Mouse (Mus musculus): ENCODE measurements at regions not wholly inside any gene's neighbourhood (a gene's known extent, or its start where the extent isn't known, plus 50 kb on each side); places are given as distances from the start of the nearest gene placed in this dataset.
A peak's percentile ranks its signal among the peaks of the same experiment; 100 is the strongest.

DNA sequence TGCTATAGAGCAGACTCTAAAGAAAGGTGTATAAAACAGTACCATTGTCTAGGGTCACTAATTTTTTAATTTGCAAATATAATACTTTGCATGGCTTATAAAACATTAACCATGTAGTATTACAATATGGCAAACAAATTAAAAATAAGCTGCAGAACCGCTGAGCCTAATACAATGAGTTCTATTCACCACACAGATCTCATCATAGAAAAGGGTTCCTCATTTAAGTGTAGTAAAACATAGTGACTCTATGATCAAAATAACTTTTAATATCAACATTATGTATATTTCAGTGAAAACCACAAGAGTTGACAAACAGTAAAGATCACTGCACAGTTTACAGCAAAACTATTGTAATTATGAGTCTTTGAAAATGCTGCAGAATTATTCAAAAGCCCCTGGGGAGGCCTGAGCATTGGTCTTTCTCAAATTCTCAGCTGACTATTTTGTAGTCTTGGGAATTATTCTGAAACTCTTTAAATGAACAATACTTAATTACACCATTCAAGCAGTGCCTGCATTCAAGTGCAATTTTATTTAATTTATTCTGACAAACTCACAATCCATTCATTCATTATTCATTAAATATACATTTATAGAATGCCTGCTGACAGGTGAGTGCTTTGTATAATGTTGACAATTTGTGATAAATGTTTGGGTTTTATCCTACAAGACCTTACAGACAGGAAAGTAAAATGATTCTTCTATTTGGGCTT, 60.3 kb downstream of the Pcdh20 start:
- peak; percentile 18 for DNase-seq

DNA sequence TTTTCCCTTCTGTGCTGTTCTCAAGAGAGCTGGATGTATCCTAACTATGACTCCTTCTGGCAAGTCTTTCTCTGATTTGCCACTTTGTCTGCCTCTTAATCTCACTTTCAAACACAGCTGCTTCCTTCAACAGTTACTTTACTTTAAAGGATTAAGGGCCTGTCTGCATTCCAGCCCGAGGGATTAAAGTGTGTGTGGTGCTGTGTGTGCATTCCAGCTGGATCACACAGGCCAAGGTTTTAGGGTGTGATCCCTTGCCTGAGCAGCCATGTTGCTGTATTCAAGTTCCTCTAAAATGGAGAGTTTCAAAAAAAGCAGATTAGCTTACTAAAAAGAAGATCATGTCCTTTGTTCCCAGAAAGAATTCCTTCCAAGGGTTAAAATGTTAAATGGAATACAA, 71.9 kb downstream of the Pcdh20 start:
- DNase-seq = peak; percentile 14

DNA sequence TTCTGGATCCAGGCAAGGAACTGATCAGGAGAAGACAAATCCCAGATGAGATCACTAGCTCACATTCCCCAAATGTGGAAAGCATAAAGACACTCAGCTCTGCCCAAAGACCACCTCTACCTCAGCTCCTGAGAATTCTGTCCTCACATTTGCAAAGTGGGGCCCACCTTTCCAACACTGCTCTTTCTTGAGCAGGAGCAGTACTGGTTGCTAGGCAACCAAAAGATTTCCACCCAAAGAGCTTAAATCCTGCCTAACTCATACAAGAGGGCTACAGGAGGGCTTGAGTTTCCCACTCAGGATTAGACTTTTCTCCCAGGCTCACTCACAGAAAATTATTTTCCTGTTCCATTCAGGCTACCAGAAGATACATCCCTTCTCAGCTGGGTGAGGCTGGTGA, 74.0 kb downstream of the Pcdh20 start:
- no peak for DNase-seq

DNA sequence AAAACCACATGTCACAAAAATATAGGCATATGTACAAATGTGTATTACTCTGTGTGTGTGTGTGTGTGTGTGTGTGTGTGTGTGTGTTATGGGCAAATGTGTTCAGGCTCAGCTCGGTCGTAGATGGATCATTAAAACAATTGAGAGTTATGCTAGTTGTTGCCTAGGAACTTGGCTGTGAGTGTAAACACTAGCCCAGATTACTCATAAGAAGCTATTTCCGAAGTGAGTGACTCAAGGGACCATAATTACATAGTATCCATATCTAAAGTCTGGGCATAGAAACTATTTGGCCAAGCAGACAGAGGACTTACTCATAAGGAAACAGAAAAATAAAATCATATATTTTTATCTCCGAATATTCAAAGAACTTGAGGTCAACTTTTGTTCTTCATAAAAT, 76.2 kb downstream of the Pcdh20 start:
- DNase-seq = no peak

DNA sequence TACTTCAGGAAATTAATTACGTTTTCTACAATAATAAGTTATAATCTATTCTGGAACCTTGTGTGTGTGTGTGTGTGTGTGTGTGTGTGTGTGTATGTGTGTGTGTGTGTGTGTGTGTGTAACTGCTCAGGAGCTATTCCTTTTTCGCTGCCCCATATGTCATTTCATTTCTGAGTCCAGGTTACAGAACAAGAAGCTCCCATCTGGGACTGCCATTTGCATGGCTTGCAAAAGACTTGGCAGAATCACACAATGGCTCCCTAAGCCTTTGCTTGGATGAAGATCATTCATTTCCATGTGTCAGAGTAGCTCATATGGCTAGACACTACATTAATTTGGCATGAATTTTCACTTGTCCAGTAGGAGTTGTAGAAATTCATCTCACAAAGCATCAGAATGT, 86.6 kb downstream of the Pcdh20 start:
- no peak for DNase-seq

DNA sequence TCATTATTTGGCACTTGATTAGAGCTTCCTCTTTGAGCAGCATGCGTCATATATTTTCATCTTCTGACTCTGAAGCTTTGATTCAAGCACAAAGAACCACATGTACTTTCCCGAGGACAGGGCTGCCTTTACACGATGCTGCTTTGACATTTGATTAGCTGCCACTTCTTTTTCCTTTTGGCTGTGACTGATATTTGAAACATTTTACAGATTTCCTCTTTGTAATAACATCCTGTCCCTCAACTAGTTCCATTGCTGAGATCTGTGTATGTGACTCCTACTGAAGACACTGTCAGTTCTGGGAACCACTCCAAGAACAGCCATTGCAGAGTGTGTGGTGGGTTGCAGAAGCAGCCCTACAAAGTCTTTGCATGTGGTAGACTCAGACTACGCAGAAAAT, 124.0 kb downstream of the Pcdh20 start:
- no peak for DNase-seq

DNA sequence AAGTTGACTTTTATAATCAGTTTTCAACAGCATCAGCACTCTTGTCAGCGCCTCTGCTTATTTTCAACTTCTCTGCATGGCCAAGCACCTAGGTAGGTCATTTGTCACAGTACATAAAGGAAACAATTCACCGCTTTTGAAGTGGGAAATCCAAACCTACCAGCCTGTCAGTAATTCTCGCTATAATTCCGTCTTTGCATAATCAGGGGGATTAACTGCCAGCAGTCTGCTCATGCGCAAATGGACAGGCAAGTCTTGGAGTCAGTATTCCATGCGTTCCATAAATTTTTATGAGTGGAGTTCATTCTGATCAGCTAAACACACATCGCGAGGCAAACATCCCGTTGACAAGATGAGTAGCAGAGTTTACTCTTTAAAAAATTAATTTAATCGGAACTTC, 133.9 kb downstream of the Pcdh20 start:
- peak; percentile 63 for DNase-seq

DNA sequence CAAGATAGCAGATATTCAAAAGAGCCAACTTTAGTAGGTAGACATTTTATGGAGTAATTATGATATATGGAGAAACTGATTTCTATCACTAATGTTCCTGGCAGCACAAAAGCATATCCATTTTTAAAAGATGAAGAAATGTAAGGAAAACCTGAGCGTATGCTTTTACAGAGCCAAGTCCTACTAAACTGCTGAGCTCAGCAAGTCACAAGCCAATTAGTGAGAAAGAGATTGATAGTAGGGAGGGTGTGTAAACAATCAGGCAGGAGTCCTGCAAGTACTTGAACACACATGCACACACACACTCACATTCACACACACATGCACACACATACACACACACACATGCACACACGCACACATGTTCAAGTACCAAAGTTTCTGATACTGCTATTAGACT, 140.6 kb downstream of the Pcdh20 start:
- DNase-seq = no peak

DNA sequence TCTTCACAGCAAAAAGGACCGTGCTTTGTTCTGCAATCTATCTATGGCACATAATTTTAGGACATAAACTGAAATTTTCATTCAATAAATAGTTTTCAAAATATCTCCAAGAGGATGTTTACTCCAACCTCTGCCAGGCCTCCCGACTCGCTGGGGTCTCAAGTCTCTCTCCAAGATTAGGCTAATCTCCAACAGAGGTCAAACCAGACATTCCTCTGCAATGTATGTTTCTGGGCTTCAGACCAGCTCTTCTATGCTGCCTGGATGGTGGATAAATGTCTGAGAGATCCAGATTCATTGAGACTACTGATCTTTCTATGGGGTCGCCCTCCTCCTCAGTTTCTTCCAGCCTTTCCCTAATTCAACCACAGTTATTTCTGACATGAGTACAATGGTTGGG, 144.8 kb downstream of the Pcdh20 start:
- DNase-seq = no peak

DNA sequence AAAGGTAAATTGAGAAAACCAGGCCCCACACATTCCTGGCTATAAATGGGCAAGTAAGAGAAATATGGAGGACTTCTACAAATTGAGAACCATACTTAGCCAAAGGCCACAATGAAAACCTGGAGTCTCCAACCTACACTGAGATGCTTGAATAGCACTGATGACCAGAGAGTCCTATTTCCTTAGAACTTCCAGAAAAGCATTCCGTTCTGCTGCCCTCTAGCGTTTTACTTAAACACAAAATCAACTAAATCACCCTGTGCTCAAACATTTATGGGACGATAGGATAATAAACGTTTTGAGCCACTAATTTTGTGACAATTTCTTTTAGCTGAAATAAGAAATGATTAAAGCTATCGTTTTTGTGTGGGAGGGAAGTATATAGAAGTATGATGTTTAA, 192.9 kb downstream of the Pcdh20 start:
- DNase-seq = peak; percentile 34

DNA sequence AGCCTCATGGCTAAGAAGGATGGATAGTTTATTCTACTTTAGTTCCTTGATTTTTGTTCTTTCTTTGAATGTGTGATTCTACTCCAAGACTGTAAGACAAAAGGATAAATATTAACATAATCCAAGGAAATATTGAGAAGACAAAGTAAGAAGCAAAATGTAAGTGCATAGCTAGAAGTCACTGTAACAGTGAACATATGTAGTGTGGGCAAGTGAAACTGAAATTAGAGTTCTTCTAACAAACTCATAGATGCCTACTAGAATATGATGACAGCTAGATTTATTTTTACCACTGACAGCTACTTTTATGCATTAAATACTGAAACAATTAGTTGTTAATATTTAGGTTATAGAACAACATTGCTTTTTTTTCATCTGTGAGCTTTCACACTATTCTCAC, 206.4 kb downstream of the Pcdh20 start:
- DNase-seq = no peak

DNA sequence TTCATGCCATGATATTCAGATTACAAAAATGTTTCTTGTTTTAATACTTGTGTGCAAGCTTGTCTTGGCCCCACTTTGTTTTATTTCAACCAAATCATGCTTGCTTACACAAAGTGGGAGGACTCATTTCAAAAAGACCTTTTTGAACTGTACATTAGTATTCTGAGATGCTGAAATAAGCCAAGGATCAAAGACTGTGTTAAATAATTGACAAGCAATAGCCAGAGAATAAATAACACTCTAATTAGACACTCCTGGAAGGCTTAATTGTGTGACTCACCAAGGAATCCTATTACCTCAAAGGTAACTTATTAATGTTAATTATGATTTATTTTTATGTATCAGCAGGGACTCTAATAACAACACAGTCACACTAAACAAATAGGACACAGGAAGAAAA, 212.2 kb downstream of the Pcdh20 start:
- DNase-seq = no peak

DNA sequence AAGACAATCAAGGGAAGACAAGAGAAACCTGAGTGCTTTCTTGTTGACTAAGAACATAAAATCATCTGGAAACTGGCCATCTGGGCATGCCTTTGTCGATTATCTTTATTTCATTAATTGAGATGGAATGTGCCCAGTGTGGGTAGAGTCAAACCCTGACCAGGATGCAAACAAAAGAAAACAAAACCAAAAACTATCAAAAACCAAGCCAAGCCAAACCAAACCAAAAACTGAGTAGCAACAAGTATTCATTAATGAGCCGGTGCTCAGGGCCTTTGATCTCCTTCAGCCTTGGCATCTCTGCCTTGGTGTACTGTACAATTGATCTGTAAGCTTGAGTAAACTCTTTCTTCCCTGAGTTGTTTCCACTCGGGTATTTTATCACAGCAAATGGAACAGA, 216.1 kb downstream of the Pcdh20 start:
- DNase-seq = no peak
